Mouse (Mus musculus) intestine, embryonic 15.5 days (tissue): ENCODE measurements at regions not wholly inside any gene's neighbourhood (a gene's known extent, or its start where the extent isn't known, plus 50 kb on each side); places are given as distances from the start of the nearest gene placed in this dataset.

Experiments used
- ATAC-seq: fragments of 200-750 bp; cut with Nextera tagmentation; 2 replicates; pipeline ENCODE4 v1.8.0; 2017; ENCODE audit warnings: moderate TSS enrichment, moderate library complexity
- H3K27ac ChIP-seq: fragments of 300-500 bp; sonication (generic); 2 replicates; pipeline ENCODE4 v1.5.1; 2015; ENCODE audit warnings: mild to moderate bottlenecking, inconsistent platforms
- H3K27me3 ChIP-seq: fragments of 300-500 bp; sonication (generic); replicated peaks from 2 replicates; pipeline ENCODE4 v1.6.1; 2015; ENCODE audit warnings: inconsistent platforms
- H3K36me3 ChIP-seq: fragments of 300-500 bp; sonication (generic); 2 replicates; pipeline ENCODE4 v1.6.1; 2015; ENCODE audit warnings: inconsistent platforms
- H3K4me1 ChIP-seq: fragments of 300-500 bp; sonication (generic); replicated peaks from 2 replicates; pipeline ENCODE4 v1.6.1; 2015; ENCODE audit warnings: inconsistent platforms
- H3K4me2 ChIP-seq: fragments of 300-500 bp; sonication (generic); replicated peaks from 2 replicates; pipeline ENCODE4 v1.6.1; 2015; ENCODE audit warnings: mild to moderate bottlenecking, inconsistent platforms
- H3K4me3 ChIP-seq: fragments of 300-500 bp; sonication (generic); replicated peaks from 2 replicates; pipeline ENCODE4 v1.5.1; 2015; ENCODE audit warnings: inconsistent platforms
- H3K9ac ChIP-seq: fragments of 300-500 bp; sonication (generic); 2 replicates; pipeline ENCODE4 v1.6.1; 2015; ENCODE audit warnings: inconsistent platforms
- H3K9me3 ChIP-seq: fragments of 300-500 bp; sonication (generic); 2 replicates; pipeline ENCODE4 v1.6.1; 2016; ENCODE audit warnings: inconsistent platforms
- WGBS: fragments of 180-500 bp; shearing (Covaris S2); methylation state at CpG from one replicate; pipeline ENCODE4 v1.1.7; 2015; 5-methylcytosine and 5-hydroxymethylcytosine counted together

DNA sequence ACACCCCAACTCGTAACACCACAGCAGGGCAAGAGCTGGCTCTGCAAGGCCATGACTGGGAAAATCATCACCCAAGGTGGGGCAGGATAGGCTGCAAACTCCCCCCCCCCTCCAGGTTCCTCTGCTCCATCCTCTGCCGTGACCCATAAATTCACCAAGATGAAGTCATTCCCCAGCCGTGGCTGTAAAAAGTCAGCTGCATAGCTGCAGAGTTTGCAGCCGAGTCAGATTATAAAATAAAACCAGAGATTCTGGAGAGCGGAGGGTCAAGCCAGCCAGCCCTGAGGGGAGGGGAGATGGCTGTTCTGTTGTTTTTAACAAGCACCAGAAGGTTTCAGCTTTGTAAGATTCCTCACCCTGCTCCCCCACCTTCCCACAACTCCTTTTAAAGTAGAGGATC, 416.7 kb upstream of the Zmiz1 start:
- ATAC-seq, result peak; percentile 41; the same call in 1 of the 2 replicates
- Histone ChIP-seq H3K4me2 (0 out of 2 replicates have a peak overlapping the region, but pooled peaks have one; percentile 11), H3K9me3 (no peaks in the 10 kb centered on the region), H3K4me1 (peaks cover 24% of the 10 kb centered on the region), H3K9ac (no peak overlapping the region), H3K36me3 (no peaks in the 10 kb centered on the region), H3K27ac (peak overlapping the region; percentile 68), H3K4me3 (no peak overlapping the region), H3K27me3 (no peaks in the 10 kb centered on the region)
- 22% methylated on average over 5 of the region's 5 CpGs for WGBS

- no peak overlapping the region for H3K4me2 ChIP-seq
- no peaks in the 10 kb centered on the region for H3K36me3 ChIP-seq
- H3K9me3 ChIP-seq, result no peaks in the 10 kb centered on the region
- no peak overlapping the region for H3K9ac ChIP-seq
- ATAC-seq, result no peak
- WGBS, result 93% methylated on average over 13 of the region's 13 CpGs
- H3K27ac ChIP-seq, result no peak overlapping the region
- peaks cover 24% of the 10 kb centered on the region for H3K4me1 ChIP-seq
- H3K4me3 ChIP-seq, result no peak overlapping the region
- H3K27me3 ChIP-seq, result no peaks in the 10 kb centered on the region
Measured at GRCm38 (mm10) chr14:25044106-25044505, 414.9 kb upstream of the Zmiz1 start.

DNA sequence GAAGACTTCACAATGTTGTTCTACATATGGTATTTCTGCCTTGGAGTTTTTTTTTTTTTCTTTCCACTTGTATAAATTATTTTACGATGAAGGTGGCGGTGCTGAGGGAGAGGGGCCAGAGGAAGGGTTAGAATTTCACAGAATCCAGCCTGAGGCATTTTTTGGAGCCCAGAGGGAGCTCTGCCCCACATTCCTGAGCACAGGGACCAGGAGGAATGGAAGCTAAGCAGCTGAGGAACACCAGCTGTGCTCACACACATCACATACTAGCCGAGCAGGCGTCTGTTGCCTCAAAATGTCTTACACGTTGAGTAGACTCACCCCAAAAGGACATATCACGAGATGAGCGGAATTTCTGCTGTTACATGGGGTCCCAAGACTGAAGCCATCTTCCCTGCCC, 414.1 kb upstream of the Zmiz1 start:
- Histone ChIP-seq H3K27ac (peak overlapping the region; percentile 71), H3K4me1 (peaks cover 24% of the 10 kb centered on the region), H3K4me3 (no peak overlapping the region), H3K9ac (no peak overlapping the region), H3K9me3 (no peaks in the 10 kb centered on the region), H3K36me3 (no peaks in the 10 kb centered on the region), H3K4me2 (no peak overlapping the region), H3K27me3 (no peaks in the 10 kb centered on the region)
- 0 out of 2 replicates have a peak, but pooled peaks have one; percentile 25 for ATAC-seq
- WGBS, result 36% methylated on average over 7 of the region's 7 CpGs

DNA sequence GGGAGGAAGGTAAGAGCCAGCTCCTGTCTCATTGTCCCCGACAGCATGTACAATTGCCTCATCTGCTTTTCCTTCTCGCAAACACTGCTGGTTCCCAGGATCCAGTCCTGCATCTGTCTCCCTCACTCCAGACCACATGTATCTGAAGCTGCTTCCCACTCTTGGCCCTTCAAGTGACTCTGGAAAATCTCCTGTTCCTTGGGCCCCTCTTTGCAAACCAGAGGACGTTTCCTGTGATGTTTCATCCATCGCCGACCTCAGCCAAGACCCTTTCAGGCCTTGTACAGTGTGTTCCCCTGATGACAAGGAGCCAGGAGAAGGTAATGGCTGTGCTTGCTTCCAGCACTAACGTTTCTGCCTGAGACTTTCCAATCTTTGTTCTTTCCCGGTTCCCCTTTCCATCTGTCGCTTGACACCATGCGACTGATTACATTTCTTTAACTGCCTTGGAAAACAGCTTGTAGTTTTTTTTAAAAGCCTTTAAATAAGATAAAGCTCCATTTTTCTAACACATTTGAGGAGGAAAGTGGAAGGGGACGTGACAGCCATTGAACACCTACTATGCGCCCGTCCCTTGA, 408.2 kb upstream of the Zmiz1 start:
- ATAC-seq, result peak; percentile 45
- Histone ChIP-seq H3K4me3 (no peak overlapping the region), H3K27ac (peak overlapping the region; percentile 44; the same call in 1 of the 2 replicates), H3K36me3 (no peaks in the 10 kb centered on the region), H3K9ac (no peak overlapping the region), H3K4me1 (peaks cover 5% of the 10 kb centered on the region; the same call in 1 of the 2 replicates), H3K4me2 (no peak overlapping the region), H3K27me3 (no peaks in the 10 kb centered on the region), H3K9me3 (no peaks in the 10 kb centered on the region)
- WGBS, result 52% methylated on average over 12 of the region's 12 CpGs

DNA sequence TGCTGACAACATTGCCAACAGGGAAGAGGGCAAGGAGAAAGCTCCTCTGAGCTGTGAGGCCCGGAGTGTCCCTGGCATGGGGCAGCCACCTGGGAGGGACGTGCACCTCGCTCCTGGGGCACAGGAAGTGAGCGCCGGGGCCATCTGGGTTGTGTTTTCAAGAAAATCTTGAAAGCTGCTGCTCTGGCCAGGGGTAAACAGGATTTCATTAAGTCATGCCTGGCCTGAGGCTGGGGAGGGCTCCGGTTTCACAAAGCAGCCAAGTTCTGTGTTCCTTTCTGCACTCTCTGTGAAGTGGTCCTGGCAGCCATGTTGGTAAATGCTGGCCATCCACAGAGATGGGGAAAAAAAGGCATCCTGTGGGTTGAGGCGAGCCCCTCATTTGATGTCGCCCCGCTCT, 406.8 kb upstream of the Zmiz1 start:
- Histone ChIP-seq H3K27me3 (no peaks in the 10 kb centered on the region), H3K4me3 (no peak overlapping the region), H3K9me3 (no peaks in the 10 kb centered on the region), H3K4me2 (no peak overlapping the region), H3K36me3 (no peaks in the 10 kb centered on the region), H3K4me1 (peaks cover 5% of the 10 kb centered on the region; the same call in 1 of the 2 replicates), H3K9ac (no peak overlapping the region), H3K27ac (0 out of 2 replicates have a peak overlapping the region, but pooled peaks have one; percentile 22)
- no peak for ATAC-seq
- WGBS, result 63% methylated on average over 9 of the region's 9 CpGs

GRCm38 (mm10) chr14:25059351-25059750, 399.6 kb upstream of the Zmiz1 start:
- WGBS, result 80% methylated on average over 7 of the region's 7 CpGs
- no peaks in the 10 kb centered on the region for H3K9me3 ChIP-seq
- no peaks in the 10 kb centered on the region for H3K27me3 ChIP-seq
- H3K27ac ChIP-seq, result no peak overlapping the region
- H3K4me3 ChIP-seq, result no peak overlapping the region
- no peak overlapping the region for H3K9ac ChIP-seq
- no peaks in the 10 kb centered on the region for H3K36me3 ChIP-seq
- H3K4me1 ChIP-seq, result peaks cover 10% of the 10 kb centered on the region
- H3K4me2 ChIP-seq, result no peak overlapping the region
- no peak for ATAC-seq

DNA sequence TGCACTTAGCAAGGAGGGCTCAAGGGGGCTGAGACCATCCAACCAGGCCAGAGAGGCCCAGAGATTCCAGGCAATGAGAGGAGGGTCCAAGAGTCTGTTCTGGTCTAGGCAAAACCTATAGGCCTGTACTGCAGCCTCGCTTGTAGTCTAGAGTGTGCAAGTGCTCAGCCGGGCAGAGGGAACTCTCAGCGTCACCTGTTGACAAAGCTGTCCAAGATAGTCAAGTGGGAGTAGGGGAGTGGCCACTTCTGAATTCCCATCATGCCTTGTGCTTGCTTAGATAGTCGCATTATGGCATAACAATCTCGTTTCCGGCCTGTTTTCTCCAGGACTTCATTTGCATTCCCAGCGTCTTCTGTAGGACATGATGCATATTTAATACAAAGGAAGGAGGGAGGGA, 398.7 kb upstream of the Zmiz1 start:
- 87% methylated on average over 7 of the region's 7 CpGs for WGBS
- no peak overlapping the region for H3K4me2 ChIP-seq
- no peaks in the 10 kb centered on the region for H3K27me3 ChIP-seq
- H3K4me1 ChIP-seq, result peaks cover 13% of the 10 kb centered on the region
- H3K27ac ChIP-seq, result no peak overlapping the region
- H3K9ac ChIP-seq, result no peak overlapping the region
- ATAC-seq, result no peak
- H3K36me3 ChIP-seq, result no peaks in the 10 kb centered on the region
- H3K9me3 ChIP-seq, result no peaks in the 10 kb centered on the region
- H3K4me3 ChIP-seq, result no peak overlapping the region

- Histone ChIP-seq H3K9ac (no peak overlapping the region), H3K36me3 (no peaks in the 10 kb centered on the region), H3K9me3 (no peaks in the 10 kb centered on the region), H3K27me3 (no peaks in the 10 kb centered on the region), H3K4me3 (no peak overlapping the region), H3K4me1 (peaks cover 24% of the 10 kb centered on the region), H3K4me2 (no peak overlapping the region), H3K27ac (no peak overlapping the region)
- 50% methylated on average over 5 of the region's 5 CpGs for WGBS
- ATAC-seq, result no peak
Measured at GRCm38 (mm10) chr14:25063090-25063489, 395.9 kb upstream of the Zmiz1 start.

DNA sequence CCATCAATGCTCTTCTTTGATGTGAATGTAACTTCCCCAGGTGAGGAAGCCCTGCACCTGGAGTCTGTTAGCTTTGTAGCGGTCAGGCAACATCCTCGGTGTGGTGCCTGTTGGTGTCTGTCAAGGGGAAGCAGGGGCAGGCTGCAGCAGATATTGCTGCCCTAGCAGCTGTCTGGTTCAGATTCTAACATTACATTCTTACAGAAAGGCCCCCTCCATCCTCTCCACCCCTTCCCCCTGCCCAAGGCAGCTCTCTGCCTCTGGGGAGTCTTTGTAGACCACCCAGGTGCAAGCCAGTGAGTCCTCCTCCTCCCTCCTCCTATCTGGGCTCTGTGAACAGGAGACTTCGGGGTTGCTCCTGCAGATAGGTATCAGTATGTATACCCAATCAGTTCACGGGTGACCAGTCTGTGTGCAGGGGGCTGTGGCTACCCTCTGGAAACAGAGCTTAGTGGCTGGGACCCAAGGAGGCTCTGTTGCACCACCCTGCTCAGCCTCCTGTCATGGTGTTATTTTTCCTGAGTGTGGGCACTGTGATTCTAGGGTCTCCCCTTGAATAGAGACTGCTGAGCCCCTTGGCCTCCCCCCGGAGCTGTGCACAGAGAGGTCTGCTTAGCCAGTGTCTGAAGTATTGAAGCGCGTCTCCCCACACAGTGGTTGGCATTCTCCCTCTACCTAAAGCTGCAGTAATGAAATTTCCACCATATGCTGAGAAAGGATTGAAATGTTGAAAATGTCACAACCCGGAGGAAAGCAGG, 394.6 kb upstream of the Zmiz1 start:
- Histone ChIP-seq H3K4me2 (no peak overlapping the region), H3K9me3 (no peaks in the 10 kb centered on the region), H3K27me3 (no peaks in the 10 kb centered on the region), H3K9ac (peak overlapping the region; percentile 26), H3K4me3 (no peak overlapping the region), H3K36me3 (no peaks in the 10 kb centered on the region), H3K27ac (no peak overlapping the region), H3K4me1 (peaks cover 34% of the 10 kb centered on the region)
- ATAC-seq, result no peak
- WGBS, result 47% methylated on average over 8 of the region's 8 CpGs

DNA sequence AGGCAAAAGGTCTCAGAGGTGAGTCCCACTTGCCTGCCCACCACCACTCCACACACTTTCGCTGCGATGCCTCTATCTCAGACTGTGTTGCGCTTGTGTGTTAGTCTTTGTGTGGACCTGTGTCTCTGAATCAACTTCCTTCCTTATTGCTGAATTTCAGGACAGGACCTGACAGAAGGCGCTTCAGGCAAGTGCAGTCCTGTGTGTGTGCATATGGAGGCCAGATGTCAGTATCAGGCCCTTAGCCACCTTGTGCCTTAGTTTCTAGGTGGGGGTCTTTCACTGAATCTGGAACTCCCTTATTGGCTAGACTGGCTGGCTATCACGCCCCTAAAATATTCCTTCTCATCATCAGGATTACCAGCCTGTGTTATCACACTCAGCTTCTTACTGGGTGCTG, 391.6 kb upstream of the Zmiz1 start:
- Histone ChIP-seq H3K27me3 (no peaks in the 10 kb centered on the region), H3K9me3 (no peaks in the 10 kb centered on the region), H3K4me3 (no peak overlapping the region), H3K36me3 (no peaks in the 10 kb centered on the region), H3K27ac (no peak overlapping the region), H3K4me2 (no peak overlapping the region), H3K4me1 (peaks cover 38% of the 10 kb centered on the region), H3K9ac (no peak overlapping the region)
- WGBS, result 92% methylated on average over 5 of the region's 5 CpGs
- ATAC-seq, result no peak

GRCm38 (mm10) chr14:25068430-25068829, 390.6 kb upstream of the Zmiz1 start:
- H3K4me1 ChIP-seq, result peaks cover 33% of the 10 kb centered on the region
- ATAC-seq, result peak; percentile 77
- no peaks in the 10 kb centered on the region for H3K36me3 ChIP-seq
- H3K4me3 ChIP-seq, result no peak overlapping the region
- H3K9ac ChIP-seq, result no peak overlapping the region
- H3K27ac ChIP-seq, result peak overlapping the region; percentile 70; the same call in 1 of the 2 replicates
- no peaks in the 10 kb centered on the region for H3K27me3 ChIP-seq
- WGBS, result 18% methylated on average over 8 of the region's 8 CpGs
- H3K9me3 ChIP-seq, result no peaks in the 10 kb centered on the region
- 0 out of 2 replicates have a peak overlapping the region, but pooled peaks have one; percentile 4 for H3K4me2 ChIP-seq

GRCm38 (mm10) chr14:25073143-25073542, 385.8 kb upstream of the Zmiz1 start:
- Histone ChIP-seq H3K27ac (no peak overlapping the region), H3K4me3 (no peak overlapping the region), H3K4me1 (peaks cover 13% of the 10 kb centered on the region; the same call in 1 of the 2 replicates), H3K4me2 (no peak overlapping the region), H3K36me3 (no peaks in the 10 kb centered on the region), H3K9me3 (no peaks in the 10 kb centered on the region), H3K9ac (no peak overlapping the region), H3K27me3 (no peaks in the 10 kb centered on the region)
- 73% methylated on average over 5 of the region's 5 CpGs for WGBS
- ATAC-seq, result no peak
